Mouse (Mus musculus) stomach, embryonic 14.5 days (tissue): ENCODE data around the gene Elmo2. TPM values are rescaled to one million over a fixed set of nuclear protein-coding genes. Genes with fewer than 3 reads are reported as not detected.

Source experiments
- ATAC-seq: fragments of 200-750 bp; cut with Nextera tagmentation; 2 replicates; pipeline ENCODE4 v1.8.0; 2017; ENCODE audit warnings: low read depth, moderate TSS enrichment; ENCODE audit not compliant: insufficient number of reproducible peaks, insufficient read depth, low FRiP score
- H3K27ac ChIP-seq: fragments of 300-500 bp; sonication (generic); 2 replicates; pipeline ENCODE4 v1.5.1; 2014; ENCODE audit warnings: mild to moderate bottlenecking, low read length, moderate library complexity, mixed read lengths
- H3K27me3 ChIP-seq: fragments of 300-500 bp; sonication (generic); 2 replicates; pipeline ENCODE4 v1.6.1; 2014; ENCODE audit warnings: low read length, control low read depth, mixed read lengths; ENCODE audit not compliant: control insufficient read depth, insufficient read depth
- H3K36me3 ChIP-seq: fragments of 300-500 bp; sonication (generic); 2 replicates; pipeline ENCODE4 v1.6.1; 2014; ENCODE audit warnings: mild to moderate bottlenecking, control low read depth, low read length, moderate library complexity, mixed read lengths; ENCODE audit not compliant: control insufficient read depth, insufficient read depth
- H3K4me1 ChIP-seq: fragments of 300-500 bp; sonication (generic); 2 replicates; pipeline ENCODE4 v1.6.1; 2014; ENCODE audit warnings: low read length, control low read depth, mixed read lengths; ENCODE audit not compliant: control insufficient read depth, insufficient read depth
- H3K4me2 ChIP-seq: fragments of 300-500 bp; sonication (generic); replicated peaks from 2 replicates; pipeline ENCODE4 v1.6.1; 2014; ENCODE audit warnings: low read depth, low read length, control low read depth
- H3K4me3 ChIP-seq: fragments of 300-500 bp; sonication (generic); 2 replicates; pipeline ENCODE4 v1.5.1; 2014; ENCODE audit warnings: low read depth, low read length, control low read depth
- H3K9ac ChIP-seq: fragments of 300-500 bp; sonication (generic); replicated peaks from 2 replicates; pipeline ENCODE4 v1.6.1; 2014; ENCODE audit warnings: low read depth, mild to moderate bottlenecking, control low read depth, low read length, moderate library complexity, mixed read lengths
- H3K9me3 ChIP-seq: fragments of 300-500 bp; sonication (generic); 2 replicates; pipeline ENCODE4 v1.6.1; 2016; ENCODE audit warnings: low read depth, low read length, control low read depth; ENCODE audit not compliant: control insufficient read depth
- WGBS: fragments of 180-500 bp; shearing (Covaris S2); extraction: QIAGEN DNeasy Blood & Tissue Kit; methylation state at CpG from one replicate; pipeline ENCODE4 v1.1.7; 2014; 5-methylcytosine and 5-hydroxymethylcytosine counted together
- polyA plus RNA-seq: library from polyadenylated mRNA; unstranded; fragments of >200 nt; fragmentation: Nextera tagmentation; extraction: Ambion mirVana; gene quantifications from 2 replicates; pipeline ENCODE4 v1.2.1, GENCODE M21; 2014

The Elmo2 gene
- polyA plus RNA-seq, 1 experiment from 2014 or later = 77.8 TPM

DNA sequence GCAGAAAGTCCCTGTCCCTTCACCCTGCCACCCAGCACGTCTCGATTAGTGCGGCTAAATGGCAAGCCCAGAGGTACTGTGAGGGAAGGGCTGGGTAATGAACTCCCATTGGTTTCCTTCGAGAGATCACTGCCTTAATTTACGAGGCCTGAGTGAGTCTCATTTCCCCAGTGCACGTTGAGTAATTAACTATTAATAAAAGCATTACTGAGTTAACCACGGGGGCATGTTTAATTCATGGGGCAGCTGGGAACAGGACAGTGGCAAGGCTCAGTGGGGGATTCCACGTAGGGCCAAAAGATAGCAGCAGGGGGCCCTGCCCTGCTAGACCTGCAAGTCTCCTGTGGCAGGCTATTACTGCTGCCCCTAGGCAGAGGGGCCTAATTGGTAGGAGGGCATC lies 55.0 kb downstream of the Elmo2 start:
- WGBS = 22% methylated on average over 8 of the region's 8 CpGs
- ATAC-seq = no peak
- H3K27ac ChIP-seq = no peak overlapping the region

DNA sequence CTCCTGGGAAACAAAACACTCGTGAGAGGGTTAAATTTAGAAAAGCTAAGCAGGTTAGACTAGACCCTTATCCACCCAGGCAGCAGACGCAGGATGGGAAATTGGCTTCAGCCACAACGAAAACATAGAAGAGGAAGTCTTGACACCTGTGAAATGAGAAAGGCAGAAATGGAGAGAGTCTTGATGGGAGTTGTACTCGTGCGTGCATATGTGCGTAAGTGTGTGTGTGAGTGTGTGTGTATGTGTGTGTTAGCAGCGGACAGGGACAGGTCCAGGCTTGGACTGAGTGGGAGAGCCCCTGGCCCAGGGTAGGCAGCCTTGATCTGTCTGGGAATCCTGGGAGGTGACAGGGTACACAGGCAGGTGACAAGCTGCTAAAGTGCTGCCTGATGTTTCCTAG lies 55.4 kb downstream of the Elmo2 start:
- ATAC-seq = no peak
- Histone ChIP-seq H3K9me3 (no peaks in the 10 kb centered on the region), H3K27me3 (peaks cover 5% of the 10 kb centered on the region; the same call in 1 of the 2 replicates), H3K4me1 (no peaks in the 10 kb centered on the region), H3K36me3 (no peaks in the 10 kb centered on the region), H3K4me3 (no peak overlapping the region), H3K4me2 (no peak overlapping the region), H3K9ac (no peak overlapping the region), H3K27ac (no peak overlapping the region)
- 43% methylated on average over 7 of the region's 7 CpGs for WGBS

More for the DNA sequence above, 55.0 kb downstream of the Elmo2 start:
- Histone ChIP-seq H3K4me1 (no peaks in the 10 kb centered on the region), H3K9me3 (no peaks in the 10 kb centered on the region), H3K9ac (no peak overlapping the region), H3K4me3 (no peak overlapping the region), H3K4me2 (no peak overlapping the region), H3K27me3 (peaks cover 3% of the 10 kb centered on the region; the same call in 1 of the 2 replicates), H3K36me3 (no peaks in the 10 kb centered on the region)

DNA sequence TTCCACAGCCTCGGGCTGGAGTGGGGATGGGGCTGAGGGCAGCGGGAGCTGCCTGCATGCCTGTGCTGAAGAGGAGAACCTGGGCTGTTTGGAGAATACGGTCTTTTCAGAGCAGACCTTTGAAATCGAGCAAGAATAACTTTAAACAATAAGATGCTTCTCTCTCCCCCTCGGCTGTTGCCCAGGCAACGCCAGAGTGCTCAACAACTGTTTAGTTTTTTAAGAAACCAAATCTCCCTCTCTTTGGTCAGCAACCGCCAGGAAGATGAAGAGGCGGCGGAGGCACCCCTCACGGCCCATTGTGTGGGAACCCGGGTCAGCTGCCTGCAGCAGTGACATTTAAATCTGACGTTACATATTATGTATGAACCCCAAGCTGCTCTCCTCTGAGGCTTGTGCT lies 59.5 kb downstream of the Elmo2 start:
- 13% methylated on average over 12 of the region's 12 CpGs for WGBS
- H3K4me2 ChIP-seq = no peak overlapping the region

DNA sequence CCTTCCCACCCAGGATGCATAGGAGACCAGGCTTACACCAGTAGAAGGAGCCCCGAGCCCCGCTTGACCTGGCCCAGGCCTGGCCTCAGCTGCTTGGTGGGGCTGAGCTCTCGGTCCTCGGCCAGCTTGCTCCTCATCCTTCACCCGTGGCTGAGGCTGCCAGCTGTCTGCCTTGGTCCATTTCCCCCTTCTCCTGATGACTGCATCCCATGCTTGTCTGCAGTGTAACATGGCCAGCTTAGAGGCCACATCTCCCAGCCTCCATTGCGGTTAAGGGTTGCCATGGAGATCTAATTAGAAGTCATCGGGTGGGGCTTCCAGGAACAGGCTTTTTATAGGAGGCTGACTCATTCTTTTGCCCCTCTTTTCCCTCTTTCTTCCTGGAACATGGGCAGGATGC lies 62.4 kb downstream of the Elmo2 start:
- 65% methylated on average over 7 of the region's 7 CpGs for WGBS
- ATAC-seq = no peak
- no peaks in the 10 kb centered on the region for H3K36me3 ChIP-seq
- H3K27me3 ChIP-seq = peaks cover 5% of the 10 kb centered on the region; the same call in 1 of the 2 replicates
- H3K9ac ChIP-seq = no peak overlapping the region
- no peaks in the 10 kb centered on the region for H3K9me3 ChIP-seq
- H3K27ac ChIP-seq = no peak overlapping the region
- no peaks in the 10 kb centered on the region for H3K4me1 ChIP-seq
- no peak overlapping the region for H3K4me3 ChIP-seq
- no peak overlapping the region for H3K4me2 ChIP-seq

More for the DNA sequence above, 59.5 kb downstream of the Elmo2 start:
- Histone ChIP-seq H3K4me3 (no peak overlapping the region), H3K27me3 (peaks cover 5% of the 10 kb centered on the region; the same call in 1 of the 2 replicates), H3K36me3 (no peaks in the 10 kb centered on the region), H3K9me3 (no peaks in the 10 kb centered on the region), H3K9ac (no peak overlapping the region), H3K27ac (no peak overlapping the region), H3K4me1 (no peaks in the 10 kb centered on the region)
- ATAC-seq = no peak

DNA sequence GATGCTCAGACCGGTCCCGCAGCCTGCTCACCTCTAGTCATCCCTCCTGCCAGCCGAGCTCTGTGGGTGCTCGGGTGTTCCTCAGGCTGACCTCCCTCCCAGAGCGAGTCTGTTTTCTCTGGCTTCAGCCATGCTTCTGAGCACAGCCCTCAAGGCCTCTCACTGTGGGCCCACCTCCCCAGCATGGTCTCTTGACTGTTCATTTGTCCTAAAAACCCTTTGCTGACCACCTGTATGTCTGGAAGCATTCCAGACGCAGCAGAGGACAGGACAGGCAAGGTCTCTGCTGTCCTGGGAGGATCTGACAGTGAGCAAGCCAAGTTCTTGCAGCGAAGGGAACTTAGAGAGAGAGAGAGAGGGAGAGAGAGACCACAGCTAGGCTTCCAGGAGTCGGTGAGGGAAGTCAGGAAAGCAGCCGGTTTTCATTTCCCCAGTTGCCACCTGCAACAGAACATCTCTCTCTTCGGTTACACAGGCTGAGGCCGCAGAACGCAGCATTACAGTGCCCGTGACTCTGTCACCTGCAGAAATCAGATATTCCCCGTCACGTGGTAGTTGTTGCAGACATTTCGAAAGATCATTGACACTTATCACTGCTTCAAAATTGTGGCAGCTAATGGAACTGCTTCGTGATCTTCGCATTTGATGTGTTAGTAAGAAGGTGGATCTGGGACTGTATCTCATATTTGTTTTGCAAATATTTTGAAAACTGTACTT lies 63.8 kb downstream of the Elmo2 start:
- WGBS = 57% methylated on average over 18 of the region's 18 CpGs
- H3K9me3 ChIP-seq = no peaks in the 10 kb centered on the region
- H3K27me3 ChIP-seq = peaks cover 5% of the 10 kb centered on the region; the same call in 1 of the 2 replicates
- H3K4me2 ChIP-seq = no peak overlapping the region
- H3K9ac ChIP-seq = no peak overlapping the region
- no peak for ATAC-seq
- H3K27ac ChIP-seq = no peak overlapping the region
- no peaks in the 10 kb centered on the region for H3K36me3 ChIP-seq
- no peaks in the 10 kb centered on the region for H3K4me1 ChIP-seq
- H3K4me3 ChIP-seq = no peak overlapping the region

DNA sequence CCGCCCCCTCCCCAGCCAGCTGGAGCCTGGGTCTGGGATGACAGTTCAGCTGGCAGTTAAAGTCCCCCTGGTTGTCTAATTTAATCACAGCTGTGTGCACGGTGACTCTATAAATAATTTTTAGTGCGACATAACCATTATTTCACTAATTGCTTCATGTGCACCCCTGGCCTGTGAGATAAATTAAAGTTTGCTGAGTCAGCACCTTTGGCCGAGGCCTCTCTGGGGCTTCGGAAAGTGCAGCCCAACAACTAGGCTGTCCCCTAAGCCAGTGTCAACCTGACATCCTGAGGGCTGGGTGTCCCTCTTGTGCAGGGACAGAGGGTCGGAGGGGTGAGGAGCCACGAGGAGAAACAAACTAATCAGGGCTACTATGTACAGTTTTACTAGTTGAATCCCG lies 66.4 kb downstream of the Elmo2 start:
- Histone ChIP-seq H3K27ac (no peak overlapping the region), H3K4me1 (no peaks in the 10 kb centered on the region), H3K9ac (no peak overlapping the region), H3K36me3 (no peaks in the 10 kb centered on the region), H3K9me3 (no peaks in the 10 kb centered on the region), H3K4me3 (no peak overlapping the region), H3K27me3 (0 out of 2 replicates have a peak, but pooled peaks cover 3% of the 10 kb centered on the region), H3K4me2 (no peak overlapping the region)
- no peak for ATAC-seq
- 73% methylated on average over 8 of the region's 8 CpGs for WGBS

DNA sequence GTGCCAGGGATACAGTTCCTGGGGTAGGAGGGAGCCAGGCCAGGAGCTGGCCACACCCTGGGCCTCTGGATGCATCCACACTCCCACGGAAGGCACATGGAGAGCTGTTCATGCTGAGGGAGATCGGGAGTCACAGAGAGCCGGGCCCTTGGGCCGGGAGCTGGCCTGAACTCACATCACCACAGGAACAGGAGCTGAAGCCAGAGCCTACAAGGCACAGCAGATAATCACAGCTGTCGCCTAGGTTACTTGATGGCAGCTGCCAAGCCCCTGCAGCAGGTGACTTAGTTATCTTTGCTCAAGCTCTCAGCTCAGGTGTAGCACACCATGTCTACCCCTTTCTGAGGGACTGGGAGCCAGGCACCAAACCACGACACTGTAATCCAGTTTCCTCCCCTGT lies 68.0 kb downstream of the Elmo2 start:
- Histone ChIP-seq H3K9ac (no peak overlapping the region), H3K4me1 (no peaks in the 10 kb centered on the region), H3K36me3 (no peaks in the 10 kb centered on the region), H3K4me3 (no peak overlapping the region), H3K27ac (no peak overlapping the region), H3K27me3 (peaks cover 11% of the 10 kb centered on the region; the same call in 1 of the 2 replicates), H3K9me3 (no peaks in the 10 kb centered on the region), H3K4me2 (no peak overlapping the region)
- WGBS = 75% methylated on average over 6 of the region's 6 CpGs
- no peak for ATAC-seq

DNA sequence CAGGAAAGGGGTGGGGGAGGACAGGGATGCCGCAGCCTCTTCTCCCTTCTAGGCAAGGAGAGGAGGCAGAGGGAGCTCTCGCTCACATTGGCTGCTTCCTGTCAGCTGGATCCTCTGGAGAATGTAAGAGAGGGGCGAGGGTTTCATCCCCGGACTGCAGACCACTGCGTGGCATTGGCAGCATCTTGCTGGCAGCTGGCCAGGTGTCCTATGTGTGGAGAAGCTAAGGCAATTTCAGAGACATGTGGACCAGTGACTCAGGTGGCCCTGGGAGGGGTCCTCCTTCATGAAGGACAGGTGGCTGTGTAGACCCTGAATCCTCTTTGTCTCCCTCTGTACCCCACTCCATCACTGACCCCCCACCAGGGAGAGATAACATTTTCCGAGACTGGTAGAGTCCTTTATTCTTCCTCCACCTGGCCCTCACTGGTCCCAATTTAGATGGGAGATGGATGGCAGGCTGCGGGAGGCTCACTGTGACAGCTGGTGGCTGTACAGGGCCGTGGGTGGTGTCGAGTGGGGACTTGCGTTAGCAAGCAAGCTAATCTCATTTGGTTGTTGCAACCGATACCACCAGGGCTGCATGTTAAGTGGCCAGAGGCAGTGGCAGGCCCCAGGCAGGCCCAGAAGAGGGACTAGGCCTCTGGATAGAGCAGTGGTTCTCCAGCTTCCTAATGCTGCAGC lies 69.0 kb downstream of the Elmo2 start:
- peaks cover 11% of the 10 kb centered on the region; the same call in 1 of the 2 replicates for H3K27me3 ChIP-seq
- no peak overlapping the region for H3K27ac ChIP-seq
- no peaks in the 10 kb centered on the region for H3K4me1 ChIP-seq
- H3K9ac ChIP-seq = no peak overlapping the region
- ATAC-seq = no peak
- H3K36me3 ChIP-seq = no peaks in the 10 kb centered on the region
- no peaks in the 10 kb centered on the region for H3K9me3 ChIP-seq
- 51% methylated on average over 11 of the region's 11 CpGs for WGBS
- no peak overlapping the region for H3K4me3 ChIP-seq
- H3K4me2 ChIP-seq = no peak overlapping the region
